Mouse (Mus musculus) layer of hippocampus, postnatal 36 days (tissue): ENCODE data around the gene Camk2n2. TPM values are rescaled to one million over a fixed set of nuclear protein-coding genes. Genes with fewer than 3 reads are reported as not detected.

Source experiments
- DNase-seq, 2 experiments: peaks; one replicate each; pipeline ENCODE4 v3.0.0; 2022
- microRNA-seq, 2 experiments: library from miRNA; unstranded; fragments of <30 nt; microRNA quantifications; one replicate each; pipeline ENCODE4 v1.2.0; 2021
- total RNA-seq, 2 experiments: library from RNA; stranded (reverse); gene quantifications; 2 replicates each; pipeline ENCODE4 v1.2.3; 2021

Camk2n2 gene
- total RNA-seq, 2 experiments from 2014 or later: 83.0 to 88.3 TPM

DNA sequence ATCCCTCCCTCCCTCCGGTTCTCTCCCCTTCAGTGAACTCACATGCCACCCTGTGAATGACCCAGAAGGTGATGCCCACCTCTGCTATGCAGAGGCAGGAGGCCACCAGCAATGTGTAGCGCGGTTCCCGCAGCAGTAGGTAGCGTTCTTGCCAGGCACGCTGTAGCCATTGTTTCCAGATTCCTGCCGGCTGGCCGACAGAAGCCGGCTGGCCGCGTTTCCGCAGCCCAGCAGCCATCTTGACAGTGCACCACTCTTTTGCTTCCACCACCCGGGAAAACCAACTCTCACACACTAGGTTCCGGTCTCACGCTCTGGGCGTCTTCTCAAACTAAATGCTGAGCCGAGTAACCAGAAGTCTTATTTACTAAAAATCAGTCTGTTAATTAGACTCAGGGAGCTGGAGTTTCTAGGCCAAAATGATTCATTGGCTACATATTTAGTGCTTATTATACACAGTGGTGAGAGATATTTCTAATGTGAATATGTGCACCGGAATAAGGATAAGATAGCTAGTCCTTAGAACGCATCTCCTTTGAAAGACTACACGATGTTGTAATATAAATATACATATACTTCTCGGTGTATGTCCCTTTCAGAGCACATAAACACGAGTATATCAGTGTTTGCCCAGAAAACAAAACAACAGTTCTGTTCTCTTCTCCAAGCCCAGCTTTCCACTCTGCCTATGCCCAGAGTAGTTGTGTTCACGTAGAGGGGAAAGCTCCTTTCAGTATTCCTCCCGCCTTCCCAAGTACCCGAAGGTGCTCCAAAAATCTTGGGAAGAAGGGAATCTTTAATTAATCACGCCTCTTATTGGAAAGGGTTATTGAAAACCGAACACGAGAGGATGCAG is 10.4 kb downstream of the Camk2n2 start:
- DNase-seq: peak; percentile 76 to 78

DNA sequence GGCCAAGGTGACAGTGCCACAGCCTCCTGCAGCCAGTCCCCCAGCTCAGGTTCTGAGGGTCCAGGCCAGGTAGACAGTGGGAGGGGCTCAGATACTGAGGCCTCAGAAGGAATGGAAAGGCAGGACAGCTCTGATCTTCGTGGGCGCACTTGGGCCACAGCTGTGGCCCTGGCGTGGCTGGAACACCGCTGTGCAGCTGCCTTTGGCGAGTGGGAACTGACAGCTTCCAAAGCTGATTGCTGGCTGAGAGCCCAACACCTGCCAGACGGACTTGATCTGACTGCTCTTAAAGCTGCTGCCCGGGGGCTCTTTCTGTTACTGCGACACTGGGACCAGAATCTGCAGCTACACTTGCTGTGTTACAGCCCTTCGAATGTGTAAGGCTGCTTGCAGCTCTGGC is 16.4 kb downstream of the Camk2n2 start:
- DNase-seq: no peak

- no peak for DNase-seq
Observed at GRCm38 (mm10) chr16:20600511-20600910, 20.6 kb downstream of the Camk2n2 start.

DNA sequence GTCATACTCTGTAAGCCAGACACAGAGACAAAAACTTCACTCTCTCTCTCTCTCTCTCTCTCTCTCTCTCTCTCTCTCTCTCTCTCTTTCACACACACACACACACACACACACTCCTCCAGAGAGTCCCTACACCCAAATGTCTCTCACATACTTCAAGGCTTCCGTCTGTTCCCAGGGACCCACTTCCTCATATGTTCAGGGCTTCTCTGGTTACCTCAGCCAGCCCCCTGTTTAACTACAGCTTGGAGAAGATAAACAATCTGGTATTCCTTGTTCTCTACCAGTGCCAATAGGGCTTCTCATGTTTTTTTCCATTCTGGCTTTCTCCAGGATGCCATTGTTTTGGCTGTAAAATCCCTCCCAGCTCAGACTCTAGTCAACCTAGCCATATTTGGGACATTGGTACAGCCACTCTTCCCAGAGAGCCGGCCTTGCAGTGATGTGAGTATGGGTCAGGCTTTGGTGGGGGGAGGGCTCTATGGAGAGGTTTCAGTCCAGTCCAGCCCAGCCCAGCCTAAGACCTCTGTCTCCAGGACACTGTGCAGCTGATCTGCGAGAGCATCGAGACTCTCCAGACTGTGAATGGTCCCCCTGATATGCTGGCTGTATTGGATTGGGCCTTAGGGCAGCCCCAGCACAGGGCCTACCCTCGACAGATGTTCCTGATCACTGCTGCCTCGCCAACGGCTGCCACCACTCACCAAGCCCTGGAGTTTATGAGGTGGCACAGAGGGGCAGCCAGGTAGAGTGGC is 24.2 kb downstream of the Camk2n2 start:
- DNase-seq: no peak

GRCm38 (mm10) chr16:20595737-20596136 is 25.4 kb downstream of the Camk2n2 start:
- DNase-seq: no peak

- DNase-seq: no peak
Observed at GRCm38 (mm10) chr16:20595060-20595673, 25.9 kb downstream of the Camk2n2 start.

DNA sequence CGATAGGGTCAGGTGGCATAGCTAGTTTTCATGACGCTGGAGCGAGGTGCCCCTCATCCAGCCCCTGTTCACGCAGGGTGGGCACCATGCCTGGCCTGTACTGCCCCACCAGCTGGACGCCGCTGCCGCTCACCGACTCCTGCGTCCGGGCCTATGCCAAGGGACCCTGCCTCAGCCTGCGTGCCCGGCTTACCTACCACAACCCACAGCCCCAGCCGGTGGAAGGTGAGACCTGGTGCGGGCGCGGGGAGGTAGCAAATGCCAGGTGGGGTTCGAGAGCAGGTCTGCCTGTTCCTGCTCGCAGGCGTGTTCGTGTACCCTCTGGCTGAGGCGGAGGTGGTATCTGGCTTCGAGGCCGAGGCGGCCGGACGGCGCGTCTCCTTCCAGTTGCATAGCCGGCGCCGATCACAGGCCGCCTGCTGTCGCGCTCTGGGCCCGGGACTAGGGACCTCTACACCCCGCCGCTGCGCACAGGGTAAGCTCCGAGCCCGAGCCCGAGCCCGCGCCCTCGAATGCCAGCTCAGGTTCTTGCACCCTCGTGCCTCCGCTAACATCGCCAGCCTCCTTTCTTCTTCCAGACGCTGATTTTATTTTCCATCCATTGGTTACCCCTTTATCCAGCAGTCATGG is 29.9 kb downstream of the Camk2n2 start:
- DNase-seq: no peak

DNA sequence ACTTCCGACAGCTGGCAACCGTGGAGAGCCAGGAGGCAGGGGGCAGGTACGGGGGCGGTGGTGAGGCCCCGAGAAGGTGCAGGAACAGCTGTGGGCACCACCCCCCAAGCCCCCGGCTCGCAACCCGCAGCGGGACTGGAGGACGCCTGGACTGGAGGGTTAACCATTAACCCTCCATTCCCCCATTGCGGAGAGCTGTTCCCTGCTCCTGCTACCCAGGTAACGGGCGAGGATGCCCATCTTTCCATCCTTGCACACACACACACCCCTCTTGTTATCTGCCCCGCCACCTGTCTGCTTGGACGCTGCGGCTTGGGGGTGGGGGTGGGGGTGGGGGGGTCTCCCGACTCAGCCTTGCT is 30.4 kb downstream of the Camk2n2 start:
- DNase-seq: no peak

DNA sequence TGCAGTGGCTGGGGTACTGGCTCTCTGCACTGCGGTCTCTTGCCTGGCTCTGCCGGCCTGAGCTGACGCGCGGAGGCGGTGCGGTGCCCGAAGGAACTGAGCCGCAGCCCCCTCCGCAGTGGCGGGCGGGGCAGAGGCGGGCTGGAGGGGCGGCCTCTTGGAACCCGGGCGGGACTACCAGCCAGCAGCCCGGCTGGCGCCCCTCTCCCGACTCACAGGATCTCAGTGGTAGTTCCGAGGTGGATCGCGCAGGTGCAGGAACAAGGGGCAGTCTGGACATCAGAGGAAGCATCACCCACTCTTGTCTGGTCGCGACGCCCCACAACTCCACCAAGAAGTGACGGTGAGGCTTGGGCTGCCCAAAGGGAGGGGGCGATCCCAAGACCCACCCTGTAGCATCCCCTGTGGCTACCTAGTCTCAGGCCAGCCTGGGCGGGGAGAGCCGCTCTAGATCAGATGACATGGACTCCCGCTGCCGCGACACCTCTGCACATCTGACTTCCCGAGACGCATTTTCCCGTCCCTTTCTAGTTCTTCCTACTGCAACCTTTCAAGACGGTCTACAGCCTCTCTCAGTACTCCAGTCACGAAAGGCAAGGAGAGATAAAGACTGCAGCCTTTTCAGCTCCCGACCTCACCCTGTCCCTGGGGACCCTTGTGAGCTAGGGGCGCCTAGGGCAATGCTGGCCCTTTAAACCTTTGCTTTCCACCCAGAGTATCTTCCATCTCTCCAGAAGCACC is 31.0 kb downstream of the Camk2n2 start:
- peak; percentile 35 to 38 for DNase-seq

GRCm38 (mm10) chr16:20589366-20589938 is 31.6 kb downstream of the Camk2n2 start, which contains the start of gene Vwa5b2:
Gene Vwa5b2 (plus strand): TSS chr16:20589471.
- peak in 1 of 2 experiments; percentile 24 for DNase-seq

Small RNAs within 50 kb of the gene (microRNA-seq; reads per million reads assigned to microRNA genes)
- 169 to 207 reads per million in 2 experiments for gene Mir1224

Other genes starting within 250 kb of the Camk2n2 start
- 100 to 1,000 TPM; 237 to 252 TPM for gene Abcc5, start 194.9 kb downstream of the Camk2n2 start, total RNA-seq
- 10 to 100 TPM; 49.7 to 50.1 TPM for gene Eif2b5, start 122.5 kb downstream of the Camk2n2 start, total RNA-seq
- gene Dvl3, start 104.3 kb downstream of the Camk2n2 start, total RNA-seq: 10 to 100 TPM; 57.1 to 64.4 TPM
- 100 to 1,000 TPM; 725 to 748 TPM for gene Ap2m1, start 85.8 kb downstream of the Camk2n2 start, total RNA-seq
- 100 to 1,000 TPM; 104 to 113 TPM for gene Abcf3, start 72.7 kb downstream of the Camk2n2 start, total RNA-seq
- gene Vwa5b2, start 31.8 kb downstream of the Camk2n2 start, total RNA-seq: 10 to 100 TPM; 21.8 to 23.4 TPM
- gene Eef1akmt4, start 9.7 kb downstream of the Camk2n2 start, total RNA-seq: 1 to 10 TPM; 2.5 to 2.9 TPM
- gene Gm49333, start 9.7 kb downstream of the Camk2n2 start, total RNA-seq: not detected
- 10 to 100 TPM; 11.9 to 13.2 TPM for gene Alg3, start 9.6 kb downstream of the Camk2n2 start, total RNA-seq
- 10 to 100 TPM; 28.4 to 29.2 TPM for gene Ece2, start 8.5 kb upstream of the Camk2n2 start, total RNA-seq
- gene Psmd2, start 30.4 kb upstream of the Camk2n2 start, total RNA-seq: 100 to 1,000 TPM; 212 to 232 TPM
- 100 to 1,000 TPM; 292 to 299 TPM for gene Eif4g1, start 47.0 kb upstream of the Camk2n2 start, total RNA-seq
- gene Fam131a, start 72.0 kb upstream of the Camk2n2 start, total RNA-seq: 100 to 1,000 TPM; 415 to 465 TPM
- gene Polr2h, start 96.4 kb upstream of the Camk2n2 start, total RNA-seq: 10 to 100 TPM; 24.8 to 24.9 TPM
- gene Clcn2, start 96.5 kb upstream of the Camk2n2 start, total RNA-seq: 10 to 100 TPM; 66.0 to 71.3 TPM
- gene Chrd, start 111.8 kb upstream of the Camk2n2 start, total RNA-seq: 10 to 100 TPM; 86.1 to 88.4 TPM
- 10 to 100 TPM; 14.1 to 15.8 TPM for gene Thpo, start 113.2 kb upstream of the Camk2n2 start, total RNA-seq